Mouse (Mus musculus) adrenal gland, postnatal 36 days (tissue): ENCODE results near the gene Sfxn4. TPM values are rescaled to one million over a fixed set of nuclear protein-coding genes. Genes with fewer than 3 reads are reported as not detected.

ENCODE experiments used
- DNase-seq, 2 experiments: peaks; one replicate each; pipeline ENCODE4 v3.0.0; 2021; ENCODE audit warnings: mixed read lengths in 1 of 2
- total RNA-seq, 2 experiments: library from RNA; stranded (reverse); gene quantifications; 2 replicates each; pipeline ENCODE4 v1.2.3; 2021

Sfxn4 gene
- total RNA-seq, 2 experiments from 2014 or later = 5.2 to 5.4 TPM

GRCm38 (mm10) chr19:60837747-60838146 lies 23.5 kb downstream of the Sfxn4 start:
- DNase-seq = peak; percentile 92 to 93

- no peak for DNase-seq
Measured at GRCm38 (mm10) chr19:60818677-60819076, 42.6 kb downstream of the Sfxn4 start.

- DNase-seq = no peak
Measured at GRCm38 (mm10) chr19:60813133-60813532, 48.1 kb downstream of the Sfxn4 start.

GRCm38 (mm10) chr19:60812036-60812389 lies 49.3 kb downstream of the Sfxn4 start:
- no peak for DNase-seq

GRCm38 (mm10) chr19:60811098-60812035 lies 49.9 kb downstream of the Sfxn4 start, which contains the start of gene Fam45a:
Gene Fam45a, plus strand, starts transcription at chr19:60811585.
- peak; percentile 93 to 96 for DNase-seq

- DNase-seq = no peak
Measured at GRCm38 (mm10) chr19:60809927-60810326, 51.4 kb downstream of the Sfxn4 start.

- DNase-seq = no peak
Measured at GRCm38 (mm10) chr19:60804903-60805302, 56.4 kb downstream of the Sfxn4 start.

GRCm38 (mm10) chr19:60799867-60800569 lies 61.3 kb downstream of the Sfxn4 start:
- DNase-seq = no peak

- DNase-seq = no peak
Measured at GRCm38 (mm10) chr19:60797415-60797814, 63.9 kb downstream of the Sfxn4 start.

GRCm38 (mm10) chr19:60795244-60795643 lies 66.0 kb downstream of the Sfxn4 start:
- DNase-seq = peak; percentile 50 to 59

GRCm38 (mm10) chr19:60793170-60793707 lies 68.0 kb downstream of the Sfxn4 start:
- DNase-seq = no peak

- DNase-seq = no peak
Measured at GRCm38 (mm10) chr19:60791164-60791563, 70.1 kb downstream of the Sfxn4 start.

- DNase-seq = peak; percentile 95
Measured at GRCm38 (mm10) chr19:60790551-60791161, 70.6 kb downstream of the Sfxn4 start, which contains the start of gene Eif3a. Gene Eif3a, minus strand, starts transcription at chr19:60790658.

- DNase-seq = peak; percentile 57 to 68
Measured at GRCm38 (mm10) chr19:60789919-60790506, 71.3 kb downstream of the Sfxn4 start.

GRCm38 (mm10) chr19:60789452-60789851 lies 71.8 kb downstream of the Sfxn4 start:
- DNase-seq = no peak

GRCm38 (mm10) chr19:60788214-60788960 lies 72.9 kb downstream of the Sfxn4 start:
- DNase-seq = no peak

GRCm38 (mm10) chr19:60787465-60788150 lies 73.7 kb downstream of the Sfxn4 start:
- no peak for DNase-seq
